Mouse (Mus musculus) heart, postnatal 4 days (tissue): ENCODE data around the gene Ngef. TPM values are rescaled to one million over a fixed set of nuclear protein-coding genes. Genes with fewer than 3 reads are reported as not detected.
A peak's percentile ranks its signal among the peaks of the same experiment; 100 is the strongest.
"Not testable (repeated sequence)": the region's sequence is repeated elsewhere in the genome, so short reads cannot be mapped to it uniquely, and the experiment has no call there.

Source experiments
- DNase-seq: peaks from one replicate; pipeline ENCODE4 v3.0.0; 2021
- total RNA-seq, 2 experiments: library from RNA; stranded (reverse); gene quantifications; 2 replicates each; pipeline ENCODE4 v1.2.3; 2021

The Ngef gene
- total RNA-seq, 2 experiments from 2014 or later = 0.29 to 0.41 TPM

DNA sequence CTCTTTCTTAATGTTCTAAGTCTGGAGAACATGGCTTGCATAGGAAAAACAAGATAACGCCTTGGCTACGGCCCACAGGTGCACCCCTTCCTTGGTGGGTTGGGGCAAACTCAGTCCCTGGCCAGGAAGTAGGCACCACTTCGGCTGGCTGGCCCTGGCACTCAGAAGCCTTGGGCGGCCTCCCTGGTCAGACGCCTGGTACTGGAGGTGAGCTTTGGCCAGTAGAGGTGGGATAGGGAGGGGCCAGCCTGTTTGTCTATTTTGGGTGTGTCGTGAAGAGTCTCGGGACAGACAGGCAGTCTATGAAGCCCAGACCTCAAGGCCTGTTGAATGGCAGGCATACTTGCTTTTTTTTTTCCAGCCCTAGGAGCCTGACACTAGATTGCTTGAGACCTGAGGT is 101.1 kb downstream of the Ngef start:
- peak; percentile 29 for DNase-seq

DNA sequence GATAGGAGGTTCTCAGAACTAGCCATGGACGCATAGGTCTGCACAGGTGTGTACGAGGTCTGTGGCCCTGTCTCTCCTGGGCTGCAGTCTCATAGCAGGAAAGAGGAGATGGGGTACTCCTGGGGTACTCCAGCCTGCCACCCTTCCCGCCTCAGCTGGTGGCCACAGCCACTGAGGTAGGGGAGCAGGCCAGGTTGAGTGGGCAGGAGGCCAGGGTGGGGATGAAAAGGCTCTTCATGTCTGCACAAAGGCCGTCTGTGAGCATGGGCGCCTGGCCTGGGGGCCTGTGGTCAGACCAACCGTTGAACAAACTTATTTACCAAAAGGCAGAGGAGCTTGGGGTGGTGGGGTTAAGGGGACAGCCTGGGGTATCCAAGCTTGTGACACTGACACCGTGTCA is 101.8 kb downstream of the Ngef start:
- no peak for DNase-seq

DNA sequence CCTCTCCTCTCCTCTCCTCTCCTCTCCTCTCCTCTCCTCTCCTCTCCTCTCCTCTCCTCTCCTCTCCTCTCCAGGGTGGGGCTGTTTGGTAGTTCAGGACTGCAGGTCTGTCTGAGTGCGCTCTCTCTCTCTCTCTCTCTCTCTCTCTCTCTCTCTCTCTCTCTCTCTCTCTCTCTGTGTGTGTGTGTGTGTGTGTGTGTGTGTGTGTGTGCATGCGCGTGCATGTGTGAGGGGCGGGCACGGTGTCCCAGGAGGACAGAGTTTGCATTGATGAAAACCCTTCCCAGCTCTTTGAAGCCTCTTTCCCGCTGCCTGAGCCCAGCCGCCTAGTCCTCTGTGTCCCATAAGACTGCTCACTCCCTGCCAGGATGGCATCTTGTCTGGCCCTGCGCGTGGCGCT is 103.7 kb downstream of the Ngef start, which contains the start of gene Snorc:
Gene Snorc, plus strand, starts transcription at position 301 of the 400 bp plus-strand sequence.
- DNase-seq = not testable (repeated sequence)

DNA sequence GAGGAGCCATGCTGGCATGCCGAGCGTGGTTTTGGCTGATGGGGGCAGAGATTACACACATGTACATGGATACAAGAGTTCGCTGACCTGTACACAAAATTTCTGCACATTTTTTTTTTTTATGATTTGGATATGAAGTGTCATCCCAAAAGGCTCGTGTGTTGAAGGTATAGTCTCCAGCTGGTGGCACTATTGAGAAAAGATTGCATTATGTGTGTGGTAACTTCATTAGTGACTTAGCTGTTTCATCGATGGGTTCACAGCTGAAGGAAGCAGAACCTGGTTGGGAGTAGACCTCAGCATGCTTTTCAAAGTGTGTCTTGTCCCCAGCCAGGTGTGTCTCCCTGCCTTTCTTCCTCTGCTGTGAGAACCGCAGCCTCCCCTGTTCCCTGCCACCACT is 105.3 kb downstream of the Ngef start:
- no peak for DNase-seq

DNA sequence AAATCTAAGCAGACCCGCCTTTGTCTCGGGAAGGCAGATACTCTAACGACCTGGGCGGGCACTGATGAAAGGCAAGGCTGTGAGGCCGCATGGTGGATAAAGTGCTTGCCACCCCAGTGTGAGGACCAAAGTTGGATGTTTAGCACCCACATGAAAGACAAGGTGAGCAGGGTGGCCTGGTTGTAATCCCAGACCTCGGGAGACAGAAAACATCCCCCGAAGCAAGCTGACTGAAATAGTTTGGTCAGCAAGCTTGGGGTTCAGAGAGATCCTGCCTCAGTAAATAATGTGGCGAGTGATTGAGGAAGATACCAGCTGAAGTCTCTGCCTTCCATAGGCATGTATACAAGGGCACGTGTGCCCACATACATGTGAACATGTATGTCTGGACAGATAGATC is 106.2 kb downstream of the Ngef start:
- DNase-seq = no peak

DNA sequence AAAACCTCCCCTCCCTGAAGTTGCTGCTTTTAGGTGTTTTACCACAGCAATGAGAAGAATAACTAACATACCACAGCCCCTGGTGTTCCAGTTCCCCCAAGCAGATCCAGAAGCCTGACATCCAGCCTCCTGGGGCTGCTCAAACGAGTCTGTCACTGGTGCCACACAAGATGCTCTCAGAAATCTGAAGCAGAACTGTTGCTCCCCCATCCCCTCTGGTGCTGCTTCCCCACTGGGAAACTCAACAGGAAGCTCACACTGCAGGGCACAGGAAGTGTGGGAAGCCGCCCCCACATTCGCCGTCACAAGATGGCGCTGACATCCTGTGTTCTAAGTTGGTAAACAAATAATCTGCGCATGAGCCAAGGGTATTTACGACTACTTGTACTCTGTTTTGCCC is 113.8 kb downstream of the Ngef start:
- DNase-seq = not testable (repeated sequence)

DNA sequence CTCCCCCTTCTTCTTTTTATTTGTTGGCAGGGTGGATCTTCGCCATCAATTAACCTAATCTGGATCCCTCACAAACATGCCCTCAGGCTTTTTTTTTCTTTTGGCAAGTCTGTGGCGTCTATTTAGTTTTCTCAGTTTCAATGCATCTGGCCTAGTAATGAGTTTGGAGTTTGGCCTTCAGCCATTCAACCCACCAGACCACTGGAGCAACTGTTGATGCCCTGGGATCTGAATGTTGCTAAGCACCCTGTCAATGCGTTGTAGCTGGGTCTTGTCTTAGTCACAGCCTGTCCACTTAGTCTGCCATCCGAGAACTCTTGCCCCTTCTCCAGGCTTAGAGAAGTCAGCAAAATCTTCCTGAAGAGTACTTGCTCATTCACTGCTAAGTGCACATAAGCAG is 115.6 kb downstream of the Ngef start:
- DNase-seq = no peak

DNA sequence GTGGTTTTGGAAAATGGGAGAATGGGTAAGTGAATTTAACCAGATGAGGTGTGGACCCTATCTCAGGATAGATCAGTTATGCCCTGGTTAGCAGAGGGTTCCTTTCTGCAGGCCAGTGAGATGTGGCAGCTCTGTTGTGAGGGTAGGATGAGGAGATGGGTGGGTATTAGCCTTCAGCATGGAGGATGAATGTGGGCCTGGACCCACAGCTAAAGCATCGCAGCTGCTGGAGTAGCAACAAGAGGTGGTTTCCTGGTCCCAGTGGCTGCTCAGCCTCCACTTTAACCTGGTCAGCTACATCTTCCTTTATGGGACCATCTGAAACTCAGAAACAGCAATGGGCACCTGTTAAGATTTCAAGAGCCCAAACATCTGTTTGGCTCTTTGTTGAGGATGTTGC is 117.2 kb downstream of the Ngef start:
- DNase-seq = no peak

DNA sequence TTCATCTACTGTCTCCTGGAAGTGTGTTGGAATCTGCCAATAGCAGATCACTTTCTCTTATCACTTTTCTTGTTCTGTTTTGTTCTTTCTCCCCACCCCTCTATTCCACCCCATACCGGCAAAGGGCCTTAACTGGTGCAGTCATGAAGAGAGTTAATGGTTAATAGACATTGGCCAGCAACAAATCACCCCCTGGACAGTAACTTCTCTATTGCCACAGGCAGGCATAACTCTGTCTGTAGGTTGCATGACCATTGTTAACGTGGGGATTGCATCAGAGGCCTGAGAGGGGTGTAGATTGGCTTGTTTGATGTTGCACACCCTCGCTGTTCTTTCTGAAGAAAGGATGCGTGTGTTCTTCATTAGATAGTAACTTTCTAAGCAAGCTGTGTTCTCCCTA is 124.2 kb downstream of the Ngef start:
- no peak for DNase-seq

DNA sequence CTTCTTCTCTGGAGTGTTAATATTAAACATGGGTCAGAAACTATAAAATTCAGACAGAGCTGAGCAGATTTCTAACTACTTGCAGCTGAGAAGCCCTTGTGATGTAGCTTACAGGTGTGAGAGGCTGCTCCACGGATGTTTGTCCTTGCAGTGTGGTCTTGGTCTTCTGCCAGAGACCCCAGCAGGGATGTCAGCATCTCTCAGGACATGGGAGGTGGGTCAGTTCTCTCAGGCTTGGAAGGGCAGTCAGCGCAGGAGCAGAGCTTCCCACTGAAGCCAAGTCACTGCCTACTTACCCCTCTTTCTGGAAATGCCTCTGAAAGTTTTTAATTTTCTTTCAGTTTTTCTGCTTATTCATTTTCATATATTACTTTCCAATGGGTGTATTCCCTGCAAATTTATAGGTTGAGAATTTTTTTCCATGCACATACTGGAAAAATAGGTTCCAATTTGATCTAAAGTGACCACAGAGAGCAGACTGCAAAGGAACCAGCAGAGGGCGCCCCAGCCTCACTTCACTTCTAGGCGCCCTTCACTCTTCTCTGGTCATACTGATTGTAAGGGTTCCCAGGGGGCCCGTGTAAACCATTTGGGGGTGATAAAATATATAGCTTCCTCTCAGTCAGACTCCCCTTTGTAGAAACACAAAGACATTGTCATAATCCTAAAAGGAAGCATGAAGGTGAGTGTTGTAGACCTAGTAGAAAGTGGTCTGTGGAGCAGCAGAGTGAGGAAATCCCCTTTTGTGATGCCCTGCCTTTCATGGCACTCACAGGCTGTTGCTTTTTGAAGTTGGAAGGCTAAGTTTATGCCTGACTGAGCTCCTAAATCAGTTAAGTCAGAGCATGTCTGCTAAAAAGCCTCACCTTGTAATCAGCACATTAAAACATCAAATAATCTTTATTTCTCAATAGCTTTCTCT is 126.2 kb downstream of the Ngef start:
- peak; percentile 76 for DNase-seq

DNA sequence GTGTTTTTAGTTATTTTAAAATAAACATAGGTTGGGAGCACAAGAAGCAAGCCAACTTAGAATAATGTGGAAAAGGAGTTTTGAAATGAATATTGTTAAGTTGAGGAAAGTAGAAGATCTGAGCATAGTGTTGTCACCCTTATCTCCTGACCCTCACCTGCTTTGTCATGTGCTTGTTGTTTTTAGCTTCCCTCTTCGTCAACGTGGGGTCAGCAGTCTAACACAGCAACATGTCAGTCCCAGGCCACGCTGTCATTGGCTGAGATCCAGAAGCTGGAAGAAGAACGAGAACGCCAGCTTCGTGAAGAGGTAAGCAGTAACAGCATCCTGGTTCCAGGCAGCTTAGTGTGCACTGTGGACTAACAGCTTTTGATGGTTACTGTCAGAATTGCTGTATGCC is 137.1 kb downstream of the Ngef start:
- no peak for DNase-seq

DNA sequence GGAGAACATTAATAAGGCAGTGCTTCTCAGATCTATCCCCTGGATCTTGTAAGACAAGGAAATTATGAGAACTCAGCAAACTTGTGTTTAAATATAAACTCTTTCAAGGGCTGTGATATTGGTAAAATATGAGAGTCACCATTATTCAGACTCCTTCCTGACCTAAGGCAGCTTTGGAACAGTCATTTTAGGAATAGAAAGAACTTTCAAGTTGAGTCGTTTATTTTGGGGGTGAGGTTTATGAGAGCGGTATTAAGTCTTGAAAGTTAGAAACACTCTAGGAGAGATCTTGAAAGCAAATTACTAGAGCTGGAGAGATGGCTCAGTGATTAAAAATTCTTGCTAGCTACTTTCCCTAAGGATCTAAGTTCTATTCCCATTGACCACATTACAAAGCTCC is 138.5 kb downstream of the Ngef start:
- DNase-seq = no peak

Other genes starting within 250 kb of the Ngef start
- gene Gigyf2, start 246.9 kb downstream of the Ngef start, total RNA-seq = 10 to 100 TPM; 46.6 to 46.9 TPM
- not detected for gene Kcnj13, start 179.1 kb downstream of the Ngef start, total RNA-seq
- not detected for gene Snorc, start 103.6 kb downstream of the Ngef start, total RNA-seq
- gene Neu2, start 64.0 kb downstream of the Ngef start, total RNA-seq = not detected
- 10 to 100 TPM; 10.7 to 15.6 TPM for gene Inpp5d, start 46.4 kb upstream of the Ngef start, total RNA-seq
- gene Atg16l1, start 182.0 kb upstream of the Ngef start, total RNA-seq = 10 to 100 TPM; 26.7 to 28.7 TPM
- under 1 TPM; 0.33 to 0.45 TPM for gene Sag, start 229.8 kb upstream of the Ngef start, total RNA-seq